Mouse (Mus musculus): ENCODE measurements around the gene Mylk4. TPM values are rescaled to one million over a fixed set of nuclear protein-coding genes. Genes with fewer than 3 reads are reported as not detected.

The Mylk4 gene
- polyA plus RNA-seq, 1 experiment from 2014 or later: 0.39 TPM

- H3K27me3 ChIP-seq: no peaks in the 10 kb centered on the region
- H3K27ac ChIP-seq: no peak overlapping the region
- no peak for ATAC-seq (ENCODE audit: low FRiP score)
- H3K9ac ChIP-seq: no peak overlapping the region
- no peak overlapping the region for H3K4me3 ChIP-seq
- no peak overlapping the region for H3K4me2 ChIP-seq (replicated peaks)
- no peaks in the 10 kb centered on the region for H3K4me1 ChIP-seq
- 92% methylated on average over 5 of the region's 5 CpGs for WGBS
- no peaks in the 10 kb centered on the region for H3K9me3 ChIP-seq (replicated peaks)
- H3K36me3 ChIP-seq: no peaks in the 10 kb centered on the region
These were observed 124.5 kb downstream of the Mylk4 start for GRCm38 (mm10) chr13:32659271-32659670.

DNA sequence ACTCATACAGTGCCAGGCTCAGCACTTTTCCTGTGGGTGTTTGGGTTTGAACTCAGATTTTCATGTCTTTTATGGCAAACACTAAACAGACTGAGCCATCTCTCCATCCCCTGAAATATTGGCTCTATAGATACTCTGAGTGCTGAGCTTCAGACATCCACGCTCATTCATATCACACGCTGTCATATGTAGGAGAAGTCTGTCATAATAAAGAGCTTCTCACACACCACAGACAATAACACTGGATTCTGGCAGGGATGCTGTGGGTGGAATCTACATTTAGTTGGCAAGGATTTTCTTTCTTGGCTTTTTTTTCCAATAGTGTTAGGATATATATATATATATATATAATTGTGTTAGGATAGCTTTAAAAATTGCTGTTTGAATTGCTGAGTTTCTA lies 126.2 kb downstream of the Mylk4 start:
- WGBS: 100% methylated on average over 2 of the region's 2 CpGs
- no peak for ATAC-seq (ENCODE audit: low FRiP score)
- Histone ChIP-seq H3K9ac (no peak overlapping the region), H3K27me3 (no peaks in the 10 kb centered on the region), H3K4me2 (replicated peaks) (no peak overlapping the region), H3K9me3 (replicated peaks) (no peaks in the 10 kb centered on the region), H3K4me3 (no peak overlapping the region), H3K36me3 (no peaks in the 10 kb centered on the region), H3K27ac (no peak overlapping the region), H3K4me1 (no peaks in the 10 kb centered on the region)

Other genes starting within 250 kb of the Mylk4 start
- 33.9 and 41.3 TPM in 2 replicates for gene Wrnip1, start 18.1 kb upstream of the Mylk4 start, polyA plus RNA-seq (2016; fragmentation: Nextera tagmentation; extraction: Ambion mirVana)
- not detected in 2 replicates for gene D930007J09Rik, start 18.9 kb upstream of the Mylk4 start, polyA plus RNA-seq (2016; fragmentation: Nextera tagmentation; extraction: Ambion mirVana)
- 0.82 and 1.1 TPM in 2 replicates for gene Serpinb1a, start 67.2 kb upstream of the Mylk4 start, polyA plus RNA-seq (2016; fragmentation: Nextera tagmentation; extraction: Ambion mirVana)
- gene Serpinb1c, start 114.3 kb upstream of the Mylk4 start, polyA plus RNA-seq (2016; fragmentation: Nextera tagmentation; extraction: Ambion mirVana): not detected in 2 replicates
- 0.88 and 1.4 TPM in 2 replicates for gene Serpinb6b, start 181.3 kb upstream of the Mylk4 start, polyA plus RNA-seq (2016; fragmentation: Nextera tagmentation; extraction: Ambion mirVana)
- gene Serpinb9, start 219.3 kb upstream of the Mylk4 start, polyA plus RNA-seq (2016; fragmentation: Nextera tagmentation; extraction: Ambion mirVana): 1.5 and 1.8 TPM in 2 replicates
- 0.10 and 0.31 TPM in 2 replicates for gene Serpinb9b, start 243.5 kb upstream of the Mylk4 start, polyA plus RNA-seq (2016; fragmentation: Nextera tagmentation; extraction: Ambion mirVana)

Data from hindbrain, embryonic 12.5 days (tissue).